Mouse (Mus musculus): ENCODE data around the gene Sec61a2.

Sec61a2 gene

GRCm38 (mm10) chr2:5894843-5895570 lies at the start of gene Sec61a2:
Gene Sec61a2, minus strand, starts transcription at chr2:5895432.
- DNase-seq (ENCODE audit: low spot score in 2 of 2): peak; percentile 98 to 100

- no peak for DNase-seq (ENCODE audit: low spot score in 2 of 2)
These were observed 47.8 kb upstream of the Sec61a2 start for GRCm38 (mm10) chr2:5943071-5943470.

- peak; percentile 23 to 55 for DNase-seq (ENCODE audit: low spot score in 2 of 2)
These were observed 47.3 kb upstream of the Sec61a2 start, which contains the start of gene Dhtkd1 for GRCm38 (mm10) chr2:5942416-5943032. Gene Dhtkd1, minus strand, starts transcription at chr2:5942792.

- DNase-seq (ENCODE audit: low spot score in 2 of 2): no peak
These were observed 46.7 kb upstream of the Sec61a2 start for GRCm38 (mm10) chr2:5941861-5942415.

- no peak for DNase-seq (ENCODE audit: low spot score in 2 of 2)
These were observed 45.7 kb upstream of the Sec61a2 start for GRCm38 (mm10) chr2:5940936-5941335.

GRCm38 (mm10) chr2:5939911-5940310 lies 44.7 kb upstream of the Sec61a2 start:
- DNase-seq (ENCODE audit: low spot score in 2 of 2): no peak

GRCm38 (mm10) chr2:5939319-5939718 lies 44.1 kb upstream of the Sec61a2 start:
- no peak for DNase-seq (ENCODE audit: low spot score in 2 of 2)

GRCm38 (mm10) chr2:5936550-5936949 lies 41.3 kb upstream of the Sec61a2 start:
- no peak for DNase-seq (ENCODE audit: low spot score in 2 of 2)

- DNase-seq (ENCODE audit: low spot score in 2 of 2): no peak
These were observed 40.8 kb upstream of the Sec61a2 start for GRCm38 (mm10) chr2:5936068-5936467.

- no peak for DNase-seq (ENCODE audit: low spot score in 2 of 2)
These were observed 39.7 kb upstream of the Sec61a2 start for GRCm38 (mm10) chr2:5934936-5935335.

- no peak for DNase-seq (ENCODE audit: low spot score in 2 of 2)
These were observed 36.7 kb upstream of the Sec61a2 start for GRCm38 (mm10) chr2:5931938-5932337.

- DNase-seq (ENCODE audit: low spot score in 2 of 2): no peak
These were observed 35.2 kb upstream of the Sec61a2 start for GRCm38 (mm10) chr2:5930291-5931054.

- no peak for DNase-seq (ENCODE audit: low spot score in 2 of 2)
These were observed 34.6 kb upstream of the Sec61a2 start for GRCm38 (mm10) chr2:5929793-5930192.

- no peak for DNase-seq (ENCODE audit: low spot score in 2 of 2)
These were observed 32.2 kb upstream of the Sec61a2 start for GRCm38 (mm10) chr2:5927481-5927880.

- DNase-seq (ENCODE audit: low spot score in 2 of 2): no peak
These were observed 28.6 kb upstream of the Sec61a2 start for GRCm38 (mm10) chr2:5923786-5924185.

GRCm38 (mm10) chr2:5922823-5923222 lies 27.6 kb upstream of the Sec61a2 start:
- DNase-seq (ENCODE audit: low spot score in 2 of 2): no peak

GRCm38 (mm10) chr2:5911282-5911965 lies 16.2 kb upstream of the Sec61a2 start:
- DNase-seq (ENCODE audit: low spot score in 2 of 2): no peak

GRCm38 (mm10) chr2:5906625-5907024 lies 11.4 kb upstream of the Sec61a2 start:
- DNase-seq (ENCODE audit: low spot score in 2 of 2): no peak

- DNase-seq (ENCODE audit: low spot score in 2 of 2): no peak
These were observed 10.9 kb upstream of the Sec61a2 start for GRCm38 (mm10) chr2:5906092-5906491.

GRCm38 (mm10) chr2:5900145-5900544 lies 4.9 kb upstream of the Sec61a2 start:
- no peak for DNase-seq (ENCODE audit: low spot score in 2 of 2)

GRCm38 (mm10) chr2:5894296-5894695 lies 936 bp downstream of the Sec61a2 start:
- DNase-seq (ENCODE audit: low spot score in 2 of 2): no peak

GRCm38 (mm10) chr2:5889412-5889811 lies 5.8 kb downstream of the Sec61a2 start:
- DNase-seq (ENCODE audit: low spot score in 2 of 2): no peak
